Mouse (Mus musculus) Patski (cell line): ENCODE data around the gene Pigyl. TPM values are rescaled to one million over a fixed set of nuclear protein-coding genes. Genes with fewer than 3 reads are reported as not detected.

Source experiments
- ATAC-seq: fragments of 100-300 bp; one replicate; pipeline ENCODE4 v1.8.0; 2021
- CTCF ChIA-PET: fragments of 350-600 bp; sonication (Branson Sonifier 250); formaldehyde crosslinking; loops from one replicate; lab custom pipeline; 2022; ENCODE audit warnings: inconsistent platforms; lab: Charles Lee
- POLR2A ChIA-PET: fragments of 350-600 bp; sonication (Branson Sonifier 250); formaldehyde crosslinking; loops from one replicate; lab custom pipeline; 2022; ENCODE audit warnings: antibody characterized with exemption, inconsistent platforms; lab: Charles Lee
- DNase-seq: peaks from one replicate; pipeline ENCODE4 v3.0.0-alpha.2; 2011; ENCODE audit warnings: low read depth, low spot score
- H3K27me3 ChIP-seq: fragments of 371-371 bp; one replicate; pipeline ENCODE4 v1.5.1; 2021
- CTCF ChIP-seq: fragments of 100-300 bp; IDR thresholded peaks from one replicate; pipeline ENCODE4 v1.5.1; 2021
- in situ Hi-C: fragments of 300-500 bp; cut with MboI; formaldehyde crosslinking; loops from 3 replicates; pipeline ENCODE4 v1.11.1; 2018; ENCODE audit warnings: low pct_unique_long_range_greater_than_20kb, mixed read lengths
- polyA plus RNA-seq: library from polyadenylated mRNA; unstranded; gene quantifications from one replicate; pipeline ENCODE4 v1.2.3, GENCODE M21; 2021

Gene Pigyl
- polyA plus RNA-seq, 1 experiment from 2014 or later: 72.3 TPM

GRCm38 (mm10) chr9:22153810-22154209 is 2.8 kb upstream of the Pigyl start:
- peak; percentile 23 for TF ChIP-seq CTCF
- DNase-seq (no peak), ATAC-seq (no peak)
- in situ Hi-C loops: no loop called here
- POLR2A ChIA-PET: no interaction called here
- CTCF ChIA-PET: interaction anchor here (2.8 kb wide), 1 partner anchor 11 kb away, joined by 11 read pairs; no protein-coding TSS in a partner anchor
- H3K27me3 ChIP-seq: no peaks in the 10 kb centered on the region

GRCm38 (mm10) chr9:22155614-22156013 is 1.0 kb upstream of the Pigyl start:
- DNase-seq (no peak), ATAC-seq (no peak)
- ChIA-PET CTCF (interaction anchor here (0.7 to 1.2 kb wide), 6 partner anchors 12 to 256 kb away, joined by 3 to 9 read pairs (median 4); partner anchors contain the start of gene 9530077C05Rik), POLR2A (no interaction called here)
- TF ChIP-seq CTCF: no peak
- no peaks in the 10 kb centered on the region for H3K27me3 ChIP-seq
- in situ Hi-C loops: loop anchor here (5.0 kb wide), 2 partner anchors 72 to 242 kb away; partner anchors contain the start of gene Zfp809

GRCm38 (mm10) chr9:22157516-22158265 is 1.0 kb downstream of the Pigyl start:
- DNase-seq: no peak
- in situ Hi-C loops: loop anchor here (5.0 kb wide), 2 partner anchors 70 to 240 kb away; partner anchors contain the start of gene Zfp809
- no peak for TF ChIP-seq CTCF
- H3K27me3 ChIP-seq: no peaks in the 10 kb centered on the region
- ChIA-PET POLR2A (no interaction called here), CTCF (no interaction called here)
- no peak for ATAC-seq

GRCm38 (mm10) chr9:22161299-22161698 is 4.7 kb downstream of the Pigyl start:
- DNase-seq: no peak
- ATAC-seq: no peak
- in situ Hi-C loops: no loop called here
- TF ChIP-seq CTCF: no peak
- no peaks in the 10 kb centered on the region for H3K27me3 ChIP-seq
- ChIA-PET CTCF (no interaction called here), POLR2A (interaction anchor here (0.7 kb wide), 1 partner anchor 61 kb away, joined by 4 read pairs; no protein-coding TSS in a partner anchor)

- TF ChIP-seq CTCF: no peak
- ATAC-seq: no peak
- POLR2A ChIA-PET: no interaction called here
- CTCF ChIA-PET: no interaction called here
- in situ Hi-C loops: no loop called here
- no peaks in the 10 kb centered on the region for H3K27me3 ChIP-seq
- no peak for DNase-seq
Observed at GRCm38 (mm10) chr9:22162305-22162704, 5.7 kb downstream of the Pigyl start.

GRCm38 (mm10) chr9:22162912-22163311 is 6.3 kb downstream of the Pigyl start:
- POLR2A ChIA-PET: no interaction called here
- no peak for TF ChIP-seq CTCF
- H3K27me3 ChIP-seq: no peaks in the 10 kb centered on the region
- DNase-seq (no peak), ATAC-seq (no peak)
- CTCF ChIA-PET: interaction anchor here (1.6 kb wide), 1 partner anchor 63 kb away, joined by 3 read pairs; the partner anchor contains the start of gene Zfp809
- in situ Hi-C loops: no loop called here

GRCm38 (mm10) chr9:22164711-22165668 is 8.3 kb downstream of the Pigyl start:
- no peak for ATAC-seq
- DNase-seq: no peak
- ChIA-PET POLR2A (no interaction called here), CTCF (interaction anchor here (1.6 kb wide), 1 partner anchor 61 kb away, joined by 3 read pairs; the partner anchor contains the start of gene Zfp809)
- in situ Hi-C loops: no loop called here
- H3K27me3 ChIP-seq: no peaks in the 10 kb centered on the region
- no peak for TF ChIP-seq CTCF

GRCm38 (mm10) chr9:22165964-22166363 is 9.3 kb downstream of the Pigyl start:
- ChIA-PET CTCF (no interaction called here), POLR2A (no interaction called here)
- DNase-seq (no peak), ATAC-seq (no peak)
- H3K27me3 ChIP-seq: no peaks in the 10 kb centered on the region
- TF ChIP-seq CTCF: no peak
- in situ Hi-C loops: no loop called here

GRCm38 (mm10) chr9:22166686-22167085 is 10.0 kb downstream of the Pigyl start:
- ChIA-PET POLR2A (no interaction called here), CTCF (no interaction called here)
- no peaks in the 10 kb centered on the region for H3K27me3 ChIP-seq
- DNase-seq (no peak), ATAC-seq (no peak)
- no peak for TF ChIP-seq CTCF
- in situ Hi-C loops: no loop called here

- no peak for TF ChIP-seq CTCF
Observed at GRCm38 (mm10) chr9:22167751-22168150, 11.1 kb downstream of the Pigyl start.

More at GRCm38 (mm10) chr9:22167751-22168150, 11.1 kb downstream of the Pigyl start:
- no peaks in the 10 kb centered on the region for H3K27me3 ChIP-seq
- CTCF ChIA-PET: no interaction called here
- no peak for ATAC-seq
- POLR2A ChIA-PET: no interaction called here
- DNase-seq: no peak
- in situ Hi-C loops: no loop called here
